Mouse (Mus musculus) lung, postnatal 4 days (tissue): ENCODE measurements around the gene Nab2.

Source experiments
- DNase-seq, 2 experiments: peaks; one replicate each; pipeline ENCODE4 v3.0.0; 2021

Nab2 gene

DNA sequence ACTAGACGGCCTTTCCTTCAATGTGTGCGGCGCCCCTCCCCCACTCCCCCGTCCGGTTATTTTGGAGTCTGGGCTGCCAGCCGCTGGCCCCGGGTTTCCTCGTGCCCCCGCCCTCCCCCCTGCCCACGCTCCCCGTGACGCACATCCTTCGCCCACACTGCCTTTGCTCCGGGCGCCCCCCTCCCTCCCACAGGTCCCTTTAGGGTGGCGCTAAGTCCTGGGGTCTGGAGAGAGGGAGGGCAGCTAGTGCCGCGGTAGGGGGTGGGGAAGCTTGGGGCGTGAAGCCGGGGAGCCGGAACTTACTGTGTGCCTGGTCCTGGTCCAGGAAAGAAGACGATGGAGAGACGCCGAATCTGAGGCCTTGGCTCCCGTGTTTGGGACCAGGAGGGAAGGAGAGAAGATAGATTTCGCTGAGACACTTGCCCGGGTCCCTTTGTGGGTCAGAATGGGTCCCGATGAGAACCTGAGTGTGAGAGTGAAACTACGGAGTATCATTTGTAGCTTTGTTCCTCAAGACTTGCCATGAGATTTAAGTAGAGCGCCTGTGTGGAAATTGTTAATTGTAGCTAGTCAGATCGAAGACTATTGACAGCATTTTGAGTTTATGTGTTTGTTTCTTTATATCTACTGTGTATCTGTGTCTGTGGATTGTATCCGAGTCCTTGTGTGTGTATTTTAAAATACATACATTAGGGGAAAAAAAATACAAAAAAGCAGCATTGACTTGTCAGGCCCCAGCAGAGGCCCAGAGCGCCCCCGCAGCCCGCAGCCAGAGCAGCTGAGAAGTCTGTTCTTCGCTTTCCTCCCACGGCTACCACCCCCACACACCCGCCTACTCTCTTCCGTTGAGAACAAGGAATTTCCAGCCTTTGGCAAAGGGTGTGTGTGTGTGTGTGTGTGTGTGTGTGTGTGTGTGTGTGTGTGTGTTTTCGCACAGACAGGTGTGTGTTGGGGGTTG is at the start of gene Nab2:
Nab2 (minus strand) TSS at position 476 of the 958 bp plus-strand sequence.
- DNase-seq, result peak; percentile 90 to 93

DNA sequence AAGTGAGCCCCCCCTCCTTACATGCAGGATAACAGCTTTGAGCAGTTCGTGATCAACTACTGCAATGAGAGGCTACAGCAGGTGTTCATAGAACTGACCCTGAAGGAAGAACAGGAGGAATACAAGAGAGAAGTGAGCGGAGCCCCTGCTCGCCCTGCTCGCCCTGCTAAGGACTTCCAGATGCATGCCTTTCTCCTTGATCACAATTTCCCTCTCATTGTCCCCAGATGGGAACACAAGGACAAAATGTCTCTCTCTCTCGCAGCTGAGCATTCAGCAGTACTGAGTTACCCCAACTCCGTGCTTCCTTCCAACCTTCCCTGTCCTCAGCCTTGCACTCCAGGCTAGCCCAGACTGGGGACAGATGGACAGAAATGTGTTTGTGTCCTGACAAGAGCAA is 44.4 kb upstream of the Nab2 start:
- no peak for DNase-seq

DNA sequence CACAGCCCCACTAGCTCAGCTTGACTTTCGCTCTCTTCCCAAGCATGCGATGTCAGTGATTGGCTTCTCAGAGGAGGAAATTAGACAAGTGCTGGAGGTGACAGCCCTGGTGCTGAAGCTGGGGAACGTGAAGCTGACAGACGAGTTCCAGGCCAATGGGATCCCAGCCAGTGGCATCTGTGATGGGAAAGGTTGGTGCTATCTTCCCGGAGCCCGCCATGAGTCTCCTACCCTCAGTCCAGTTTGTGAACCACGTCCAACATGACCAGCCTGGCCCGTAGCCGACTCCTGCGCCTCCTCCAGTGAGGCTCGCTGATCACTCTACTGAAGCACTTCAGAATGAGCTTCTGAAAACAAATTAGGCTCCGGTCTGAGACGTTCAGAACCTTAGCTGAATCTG is 42.0 kb upstream of the Nab2 start:
- DNase-seq, result no peak

DNA sequence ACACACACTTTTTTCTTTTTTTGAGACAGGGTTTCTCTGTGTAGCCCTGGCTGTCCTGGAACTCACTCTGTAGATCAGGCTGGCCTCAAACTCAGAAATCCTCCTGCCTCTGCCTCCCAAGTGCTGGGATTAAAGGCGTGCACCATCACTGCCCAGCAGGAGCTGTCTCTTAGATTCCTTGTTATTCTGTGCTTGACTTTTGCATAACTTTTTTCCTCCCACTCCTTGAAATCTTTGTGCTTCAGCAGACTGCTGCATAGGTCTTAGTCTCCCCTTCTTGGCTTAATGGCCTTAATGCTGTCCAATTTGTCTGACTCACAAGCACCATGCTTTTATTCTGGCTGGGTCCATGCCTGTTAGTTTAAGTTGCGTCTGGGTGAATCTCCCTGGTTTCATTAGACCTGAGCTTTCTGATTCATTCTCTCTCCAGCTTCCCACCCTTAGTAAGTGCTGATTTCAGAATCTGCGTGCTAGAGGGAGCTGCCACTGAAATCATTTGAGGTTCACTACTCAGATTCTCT is 40.5 kb upstream of the Nab2 start:
- no peak for DNase-seq

DNA sequence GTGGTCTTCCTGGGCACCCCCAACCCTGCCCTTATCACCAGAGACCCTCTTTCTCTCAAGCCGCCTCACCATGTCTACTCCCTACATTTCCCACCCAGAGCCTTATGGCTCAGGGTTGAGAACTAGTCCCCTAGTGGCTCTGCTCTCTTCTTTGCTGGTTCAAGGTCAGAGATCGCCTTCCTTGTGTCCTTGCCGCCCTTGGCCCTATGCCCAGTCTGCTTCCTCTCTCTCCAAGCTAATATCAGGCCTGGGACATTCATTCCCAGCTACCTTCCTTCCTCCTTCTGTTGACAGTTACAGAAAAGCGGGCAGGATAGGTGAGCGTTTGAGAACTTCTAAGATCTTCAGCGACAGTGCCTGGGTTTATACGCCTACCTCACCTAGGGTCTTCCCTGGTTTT is 39.4 kb upstream of the Nab2 start:
- peak; percentile 33 to 53 for DNase-seq

DNA sequence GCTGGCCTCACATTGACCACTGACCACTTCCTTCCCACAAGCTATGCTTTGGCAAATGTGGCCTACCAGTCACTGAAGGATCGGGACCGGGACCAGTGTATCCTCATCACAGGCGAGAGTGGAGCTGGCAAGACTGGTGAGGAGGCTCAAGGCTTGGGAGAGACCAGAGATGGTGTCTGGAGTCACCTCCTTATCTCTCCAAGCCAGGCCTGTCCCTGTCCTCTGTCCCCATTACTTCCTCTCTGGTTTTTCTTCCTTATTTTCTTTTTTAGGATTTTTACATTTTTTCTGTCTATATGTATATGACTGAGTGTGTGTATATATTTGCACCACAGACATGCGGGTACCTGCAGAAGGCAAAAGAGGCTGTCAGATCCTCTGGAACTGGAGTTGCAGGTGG is 37.4 kb upstream of the Nab2 start:
- no peak for DNase-seq

DNA sequence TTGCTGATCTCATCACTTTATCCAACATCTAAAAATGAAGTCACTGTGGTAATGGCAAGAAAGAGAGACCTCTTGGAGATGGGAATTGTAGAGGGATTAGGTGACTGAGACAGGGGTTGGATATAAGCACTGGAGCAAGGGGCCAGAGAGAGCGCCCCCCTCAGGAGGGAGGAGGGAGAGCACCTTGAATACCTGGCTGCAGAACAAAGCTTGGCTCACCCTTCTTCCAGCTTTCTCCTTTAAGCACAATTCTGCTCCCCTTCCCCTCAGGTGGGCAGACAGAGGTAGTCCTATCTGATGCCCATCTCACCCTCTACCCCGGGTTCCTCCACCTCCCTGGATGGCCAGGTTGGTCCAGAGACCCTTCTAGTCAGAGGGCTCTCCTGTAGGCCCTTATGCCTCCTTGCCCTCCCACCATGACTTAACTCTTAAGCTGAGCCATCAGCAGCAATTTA is 36.4 kb upstream of the Nab2 start, which contains the start of gene Myo1a:
Myo1a (plus strand) TSS at position 405 of the 455 bp plus-strand sequence.
- DNase-seq, result no peak

DNA sequence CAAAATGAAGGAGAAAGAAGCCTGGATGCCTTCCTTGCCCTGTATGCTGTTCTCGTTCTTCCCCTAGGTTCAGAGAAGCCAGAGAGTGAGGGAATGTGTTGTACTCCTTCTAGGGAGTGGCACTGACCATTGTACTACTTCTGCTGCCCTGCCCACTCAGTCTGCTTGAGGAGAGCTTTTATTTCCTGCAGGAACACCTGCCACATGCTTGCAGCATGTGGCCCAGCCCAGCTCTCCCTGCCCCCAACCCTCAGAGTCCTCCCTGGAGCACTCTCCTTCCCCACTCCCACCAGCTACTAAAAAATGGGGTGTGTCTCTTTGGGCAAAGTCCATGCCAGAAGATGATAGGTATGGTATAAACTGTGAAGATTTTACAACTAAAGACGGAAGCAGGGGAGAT is 35.9 kb upstream of the Nab2 start:
- no peak for DNase-seq

DNA sequence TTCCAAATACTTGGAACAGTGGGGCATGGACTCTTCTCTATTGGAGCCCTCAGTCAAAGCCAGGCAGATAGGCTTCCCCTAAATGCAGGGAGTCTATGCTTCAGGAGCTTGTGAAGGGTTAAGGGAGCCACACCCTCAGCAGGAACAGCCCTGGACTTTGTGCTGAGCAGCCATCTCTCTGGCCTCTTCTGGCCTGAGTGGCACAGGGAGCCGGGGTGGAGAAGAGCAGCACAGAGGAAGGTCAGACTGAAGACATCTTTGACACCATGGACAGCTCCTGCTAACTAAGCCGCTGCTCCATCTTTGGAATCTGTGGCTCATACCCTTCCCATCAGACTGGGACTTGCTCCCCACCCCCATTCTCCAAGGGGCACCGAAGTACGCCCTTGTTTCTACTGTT is 34.9 kb upstream of the Nab2 start:
- DNase-seq, result no peak

DNA sequence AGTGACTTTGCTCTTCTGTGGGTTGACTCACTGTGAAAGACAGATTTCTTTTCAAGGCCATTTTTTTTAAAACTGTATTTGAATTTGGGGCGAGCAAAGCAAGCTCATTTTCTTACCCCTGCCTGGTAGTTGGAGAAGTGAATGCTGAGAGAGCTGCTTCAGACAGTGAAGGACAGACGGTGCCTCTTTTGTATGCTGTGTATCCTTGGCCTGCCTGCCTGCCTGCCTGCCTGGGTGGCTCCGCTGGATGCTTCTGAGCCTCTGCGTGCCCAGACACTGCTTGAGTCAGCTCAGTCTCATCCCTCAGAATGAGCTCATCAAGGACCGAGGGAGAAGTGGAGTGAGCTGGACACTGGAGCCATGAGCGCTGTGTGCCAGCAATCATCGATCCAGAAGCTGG is 30.6 kb upstream of the Nab2 start:
- DNase-seq, result no peak

DNA sequence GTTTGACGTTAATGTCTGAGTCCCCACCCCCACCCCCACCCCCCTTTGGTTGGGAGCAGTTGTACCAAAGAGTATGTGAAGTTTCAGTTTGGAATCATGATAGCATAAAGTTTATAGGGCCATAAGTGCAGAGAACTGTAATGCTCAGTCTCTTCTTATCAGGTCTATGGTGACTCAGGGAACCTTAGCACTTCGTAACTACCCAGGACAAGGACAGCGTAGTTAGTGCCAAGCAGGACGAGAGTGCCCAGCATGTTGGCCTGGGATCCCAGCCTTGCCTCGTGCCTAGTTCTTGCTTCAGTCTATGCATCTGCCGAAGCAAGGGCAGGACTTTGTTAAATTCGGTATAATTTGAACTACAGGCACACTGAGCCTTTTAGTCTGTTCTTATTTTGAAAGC is 27.4 kb upstream of the Nab2 start:
- DNase-seq, result no peak

DNA sequence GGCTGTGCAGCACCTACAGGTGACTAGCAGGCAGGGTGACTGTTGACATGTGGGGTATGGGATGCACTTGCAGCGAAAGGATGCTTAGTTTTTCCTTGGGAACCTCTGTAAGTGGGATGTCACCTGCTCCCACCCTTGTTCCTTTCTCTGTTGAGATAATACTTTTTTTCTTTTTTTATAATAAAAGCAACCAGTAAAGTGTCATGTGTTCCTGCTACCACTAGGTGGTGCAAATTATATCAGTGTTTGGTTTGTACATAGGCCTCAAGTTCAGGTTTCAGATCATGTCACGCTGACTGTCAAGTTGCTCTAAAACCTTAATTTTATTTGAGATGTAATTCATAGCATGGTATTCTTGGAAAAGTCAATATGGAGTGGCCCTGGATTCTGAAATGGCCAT is 26.3 kb upstream of the Nab2 start:
- DNase-seq, result peak in 1 of 2 experiments; percentile 21

DNA sequence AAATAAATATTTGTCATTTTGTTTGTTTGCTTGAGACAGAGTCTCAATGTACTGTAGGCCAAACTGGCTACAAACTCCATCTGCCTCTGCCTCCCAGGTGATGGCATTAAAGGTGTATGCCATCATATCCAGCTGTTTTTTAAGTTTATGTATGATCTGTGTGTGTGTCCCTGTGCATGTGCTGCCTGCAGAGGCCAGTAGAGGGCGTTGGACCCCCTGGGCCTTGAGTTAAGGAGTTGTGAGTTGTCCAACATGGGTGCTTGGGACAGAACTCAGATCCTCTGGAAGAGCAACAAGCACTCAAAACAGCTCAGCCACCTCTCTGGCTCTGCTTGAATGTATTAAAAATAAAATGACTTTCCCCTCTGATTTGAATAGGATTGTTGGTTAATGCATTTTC is 22.7 kb upstream of the Nab2 start:
- no peak for DNase-seq

DNA sequence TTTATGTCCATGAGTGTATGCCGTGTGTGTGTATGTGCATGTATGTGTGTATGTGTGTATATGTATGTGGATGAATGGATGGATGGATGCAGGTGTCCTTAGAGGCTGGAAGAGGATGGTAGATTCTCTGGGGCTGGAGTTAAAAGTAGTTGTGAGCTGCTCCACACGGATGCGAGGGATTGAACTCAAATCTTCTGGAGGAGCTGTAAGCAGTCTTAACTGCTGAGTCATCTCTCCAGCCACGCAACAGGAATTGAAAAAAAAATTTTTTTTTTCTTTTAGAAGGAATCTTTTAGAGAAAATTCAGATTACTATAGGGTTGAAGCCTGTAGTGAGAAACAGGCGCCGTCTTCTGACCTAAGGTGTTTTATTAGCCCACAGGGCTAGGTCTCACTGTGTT is 14.5 kb upstream of the Nab2 start:
- no peak for DNase-seq

DNA sequence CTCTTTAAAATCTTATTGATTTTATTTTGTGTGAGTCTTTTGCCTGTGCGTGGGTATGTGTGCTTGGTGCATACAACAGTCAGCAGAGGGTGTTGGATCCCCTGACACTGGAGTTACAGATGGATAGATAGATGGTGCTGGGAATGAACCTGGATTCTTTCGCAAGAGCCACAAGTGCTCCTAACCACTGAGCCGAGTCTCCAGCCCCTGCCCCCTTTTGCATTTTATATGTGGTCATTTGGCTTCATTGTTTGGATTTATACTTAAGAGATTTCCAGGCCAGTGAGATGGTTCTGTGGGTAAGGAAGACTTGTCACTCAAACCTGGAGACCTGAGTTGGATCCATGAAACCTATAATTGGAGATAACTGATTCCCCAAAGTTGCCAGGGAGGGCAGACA is 11.5 kb upstream of the Nab2 start:
- DNase-seq, result no peak

DNA sequence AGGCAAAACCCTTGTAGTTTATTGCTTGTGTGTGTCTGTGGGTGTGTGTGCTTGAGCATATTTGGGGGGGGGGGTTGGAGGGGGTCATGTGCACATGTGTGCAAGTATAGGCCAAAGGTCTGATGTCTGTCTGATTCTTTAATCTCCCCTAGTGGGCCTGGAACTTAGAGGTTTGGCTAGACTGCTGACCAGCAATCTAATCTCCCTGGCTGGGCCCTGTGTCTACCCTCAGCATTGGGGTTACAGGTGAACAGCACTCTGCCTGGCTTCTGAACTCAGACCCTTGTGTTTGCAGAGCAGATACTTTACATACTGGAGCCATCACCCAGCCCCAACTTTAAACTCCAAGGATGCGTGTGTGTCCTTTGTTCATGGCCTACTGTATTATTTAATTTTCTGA is 10.8 kb upstream of the Nab2 start:
- DNase-seq, result no peak

DNA sequence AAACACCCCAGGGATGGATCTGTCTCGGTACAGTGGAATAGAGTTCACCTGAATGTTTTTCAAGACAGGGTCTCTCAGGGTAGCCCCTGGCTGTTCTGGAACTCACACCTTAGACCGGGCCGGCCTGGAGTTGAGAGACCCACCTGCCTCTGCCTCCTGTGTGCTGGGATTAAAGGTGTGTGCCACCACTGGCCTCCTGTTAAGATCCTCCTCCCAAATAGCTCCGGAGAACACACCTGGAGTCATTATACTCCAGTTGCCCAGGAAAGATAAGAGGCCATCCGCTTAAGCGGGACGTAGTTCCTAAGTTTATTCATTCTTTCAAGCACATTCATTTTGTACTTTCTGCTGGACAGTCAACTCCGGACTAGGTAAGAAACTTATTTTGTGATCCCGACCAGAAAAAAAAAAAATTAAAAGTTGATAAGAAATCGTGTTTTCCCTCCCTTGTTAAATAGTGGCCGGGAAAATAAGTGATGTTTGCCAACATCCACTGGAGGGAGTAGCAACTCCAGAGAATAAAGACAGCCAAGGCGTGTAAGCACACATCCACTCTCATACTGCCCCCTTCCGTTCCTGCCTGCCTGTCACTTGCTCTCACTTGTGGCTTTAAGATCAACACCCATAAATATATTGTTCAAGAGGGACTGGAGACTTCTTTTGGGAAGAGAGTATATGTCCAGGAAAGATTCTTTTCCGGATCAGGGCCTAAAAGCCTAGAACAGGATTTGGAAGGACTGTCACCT is 9.4 kb upstream of the Nab2 start:
- DNase-seq, result peak; percentile 73 to 82

DNA sequence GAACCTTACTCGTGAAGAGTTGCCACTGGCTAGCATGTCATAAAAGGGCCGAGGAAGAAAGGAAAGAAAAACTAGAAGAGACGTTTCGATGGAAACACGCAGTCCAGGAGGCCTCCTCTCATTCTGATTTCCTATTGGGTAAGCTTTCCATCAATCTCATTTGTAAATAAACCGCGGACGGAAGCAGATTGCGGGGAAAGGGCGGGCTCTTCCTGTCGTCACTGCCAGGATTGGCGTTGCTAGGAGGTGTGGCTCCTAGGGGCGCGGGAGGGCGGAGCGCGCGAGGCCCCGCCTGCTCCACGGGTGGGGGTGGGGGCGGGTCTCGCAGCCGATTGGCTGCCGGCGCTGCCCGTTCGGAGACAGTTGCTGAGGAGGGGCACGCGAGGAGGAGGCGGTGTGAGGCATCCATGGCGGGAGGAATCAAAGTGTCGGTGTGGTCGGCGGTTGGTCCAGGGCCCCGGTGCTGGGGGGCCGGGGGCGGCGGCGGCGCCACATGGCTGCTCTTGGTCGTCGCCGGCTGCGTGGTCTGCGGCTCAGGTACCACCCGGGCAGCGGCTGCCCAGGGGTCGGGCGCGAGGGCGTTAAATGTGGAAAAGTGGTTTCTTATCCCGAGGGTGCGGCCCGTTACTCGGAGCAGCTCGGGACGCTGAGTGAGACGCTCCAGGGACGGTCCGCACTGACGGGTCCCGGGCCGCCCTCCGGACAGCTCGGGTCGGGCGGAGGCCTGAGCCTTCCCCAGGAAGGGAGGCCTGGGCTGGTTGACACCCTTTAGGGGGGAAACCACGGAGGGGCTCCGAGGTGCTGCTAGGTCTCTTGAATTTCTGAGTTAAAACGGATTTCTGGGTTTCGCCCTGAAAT is 8.6 kb upstream of the Nab2 start:
- DNase-seq, result peak; percentile 94 to 97

DNA sequence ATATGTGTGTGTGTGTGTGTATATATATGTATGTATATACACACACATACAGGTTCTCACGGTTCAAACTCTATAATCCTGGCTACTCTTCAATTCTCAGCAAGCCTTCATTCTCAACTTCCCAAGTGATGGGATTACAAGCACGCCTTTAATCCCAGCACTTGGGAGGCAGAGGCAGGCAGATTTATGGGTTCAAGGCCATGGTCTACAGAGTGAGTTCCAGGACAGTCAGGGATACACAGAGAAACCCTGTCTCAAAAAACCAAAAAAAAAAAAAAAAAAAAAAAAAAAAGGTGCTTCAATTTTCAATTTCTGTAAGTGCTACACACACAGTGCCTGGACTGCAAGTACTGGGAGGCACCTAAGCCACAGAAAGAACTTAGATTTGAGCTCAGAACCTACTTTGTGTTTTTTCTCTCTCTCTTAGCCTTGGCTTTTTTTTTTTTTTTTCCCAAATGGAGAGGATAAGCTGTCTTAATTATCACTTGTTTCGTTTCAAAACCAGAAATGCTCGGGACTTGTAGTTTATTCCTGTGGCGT is 7.6 kb upstream of the Nab2 start:
- no peak for DNase-seq

DNA sequence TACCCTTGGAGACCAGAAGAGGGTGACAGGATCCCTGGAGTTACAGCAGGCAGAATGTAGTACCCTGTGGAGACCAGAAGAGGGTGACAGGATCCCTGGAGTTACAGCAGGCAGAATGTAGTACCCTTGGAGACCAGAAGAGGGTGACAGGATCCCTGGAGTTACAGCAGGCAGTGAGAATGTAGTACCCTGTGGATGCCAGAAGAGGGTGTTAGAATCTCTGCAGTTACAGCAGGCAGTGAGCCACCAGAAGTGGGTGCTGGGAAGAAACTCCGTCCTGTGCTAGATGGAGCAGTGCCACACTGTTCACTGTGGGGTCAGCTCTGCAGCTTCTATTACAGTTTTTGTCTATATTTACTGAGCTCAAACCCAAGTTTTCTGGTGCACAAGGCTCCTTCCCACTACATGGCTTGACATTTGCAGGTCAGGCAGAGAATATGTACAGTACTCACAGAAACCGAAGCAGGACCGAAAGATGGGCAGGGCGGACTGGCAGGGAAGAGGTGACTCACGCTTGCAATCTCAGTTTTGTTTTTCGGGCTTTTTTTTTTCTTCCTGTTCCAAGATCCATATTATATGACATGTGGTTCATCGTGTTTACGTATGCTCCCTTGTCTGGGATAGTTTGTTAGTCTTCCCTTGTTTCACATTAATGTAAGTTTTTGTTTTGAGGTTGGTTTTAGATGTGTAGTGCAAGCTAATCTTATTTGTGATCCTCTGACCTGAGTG is 6.6 kb upstream of the Nab2 start:
- peak; percentile 82 to 94 for DNase-seq

DNA sequence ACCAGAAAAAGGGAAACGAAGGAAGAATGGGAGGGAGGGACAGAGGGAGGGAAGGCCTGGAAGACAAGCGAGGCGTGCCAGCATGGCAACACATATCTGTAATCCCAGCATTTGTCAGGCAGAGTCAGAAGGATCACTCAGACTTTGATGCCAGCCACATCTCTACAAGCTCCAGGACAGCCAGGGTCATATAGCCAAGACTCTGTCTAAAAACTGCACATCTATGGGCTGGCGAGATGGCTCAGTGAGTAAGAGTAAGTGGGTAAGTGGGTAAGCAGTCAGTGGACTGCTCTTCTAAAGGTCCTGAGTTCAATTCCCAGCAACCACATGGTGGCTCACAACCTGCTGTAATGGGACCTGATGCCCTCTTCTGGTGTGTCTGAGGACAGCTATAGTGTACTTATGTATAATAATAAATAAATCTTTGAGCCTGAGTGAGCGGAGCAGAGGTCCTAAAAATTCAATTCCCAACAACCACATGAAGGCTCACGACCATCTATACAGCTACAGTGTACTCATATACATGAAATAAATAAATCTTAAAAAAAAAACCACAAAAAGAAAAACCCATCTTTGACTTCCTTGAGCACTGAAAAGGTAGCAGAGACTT is 5.8 kb upstream of the Nab2 start:
- no peak for DNase-seq
